Mouse (Mus musculus) retina, postnatal 1 day (tissue): ENCODE measurements at regions not wholly inside any gene's neighbourhood (a gene's known extent, or its start where the extent isn't known, plus 50 kb on each side); places are given as distances from the start of the nearest gene placed in this dataset.

ENCODE experiments used
- DNase-seq: peaks from one replicate; pipeline ENCODE4 v3.0.0-alpha.2; 2012

DNA sequence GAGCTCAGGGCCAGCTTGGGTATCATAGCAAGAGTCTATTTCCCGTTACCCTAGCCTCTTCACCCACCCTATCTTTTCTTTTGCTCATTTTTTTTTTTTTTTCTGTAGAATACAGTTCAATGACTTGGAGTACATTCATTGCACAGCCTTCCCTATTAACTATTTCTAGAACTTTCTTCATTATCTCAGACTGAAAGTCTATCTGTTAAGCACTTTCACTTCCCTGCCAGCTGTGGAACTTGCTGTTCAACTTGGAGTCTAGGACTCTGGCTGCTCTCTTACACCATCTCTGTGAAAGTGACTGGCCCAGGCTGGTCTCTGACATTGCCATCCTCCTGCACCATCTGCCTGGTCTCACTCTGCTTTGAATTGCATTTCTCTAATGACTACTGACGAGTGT is 1134.6 kb upstream of the A1bg start:
- no peak for DNase-seq

DNA sequence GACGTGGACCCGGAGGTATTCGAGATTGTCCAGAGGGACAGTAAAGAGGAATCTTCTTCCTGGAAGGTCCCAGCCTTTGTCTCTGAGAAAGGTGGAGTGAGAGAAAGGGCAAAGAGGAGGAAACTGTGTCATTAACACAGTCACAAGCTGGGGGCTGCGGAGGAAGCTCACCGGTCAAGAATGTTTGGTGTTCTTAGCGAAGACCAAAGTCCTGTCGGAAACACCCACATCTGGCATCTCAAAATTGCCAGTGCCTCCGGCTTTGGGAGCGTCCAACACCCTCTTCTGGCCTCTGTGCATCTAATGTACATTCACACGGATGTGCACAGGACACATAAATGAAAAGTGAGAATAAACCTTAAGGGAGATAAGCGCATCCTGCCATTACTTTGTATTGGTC is 1134.1 kb upstream of the A1bg start:
- no peak for DNase-seq

DNA sequence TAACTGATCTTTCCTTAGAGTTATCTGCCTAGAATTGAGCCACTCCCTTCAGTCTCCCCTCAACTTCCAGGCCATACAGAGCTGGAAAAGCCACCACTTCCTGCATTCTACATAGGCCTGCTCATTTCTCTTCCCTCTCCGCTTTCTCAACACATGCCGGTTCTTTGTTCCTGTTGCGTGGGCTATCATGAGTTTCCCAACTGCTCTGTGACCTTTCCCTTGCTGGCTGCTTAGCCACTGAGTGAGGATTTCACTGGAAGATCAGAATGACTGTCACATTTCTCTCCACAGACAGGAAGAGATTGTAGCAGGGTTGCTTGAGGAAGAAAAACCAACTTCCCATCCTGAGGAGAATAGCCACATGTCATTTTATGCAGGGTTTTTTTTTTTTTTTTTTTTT is 1133.6 kb upstream of the A1bg start:
- no peak for DNase-seq

GRCm38 (mm10) chr15:62055011-62055410 is 1132.2 kb upstream of the A1bg start:
- no peak for DNase-seq

- peak; percentile 50 for DNase-seq
Observed at GRCm38 (mm10) chr15:62053420-62054239, 1130.8 kb upstream of the A1bg start.

DNA sequence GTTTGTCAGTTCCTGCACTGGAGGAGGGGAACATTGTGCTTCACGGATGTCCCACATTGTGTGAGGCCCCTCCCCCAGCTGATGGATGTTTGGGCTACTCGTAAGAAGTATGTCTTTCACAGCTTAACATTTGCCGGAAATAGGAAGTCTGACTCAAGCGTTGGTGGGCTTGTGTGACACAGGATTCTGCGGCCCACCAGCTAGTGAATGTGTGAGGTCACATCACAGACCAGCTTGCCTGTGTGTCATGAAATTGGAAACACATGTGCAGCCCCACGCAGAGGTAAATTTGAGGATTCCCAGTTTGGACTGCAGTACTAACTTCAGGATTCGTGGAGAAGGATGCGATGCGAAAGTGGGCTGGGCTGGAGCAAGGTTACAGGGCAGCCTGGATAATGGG is 1126.6 kb upstream of the A1bg start:
- DNase-seq, result no peak

GRCm38 (mm10) chr15:62048981-62049380 is 1126.2 kb upstream of the A1bg start:
- DNase-seq, result no peak

DNA sequence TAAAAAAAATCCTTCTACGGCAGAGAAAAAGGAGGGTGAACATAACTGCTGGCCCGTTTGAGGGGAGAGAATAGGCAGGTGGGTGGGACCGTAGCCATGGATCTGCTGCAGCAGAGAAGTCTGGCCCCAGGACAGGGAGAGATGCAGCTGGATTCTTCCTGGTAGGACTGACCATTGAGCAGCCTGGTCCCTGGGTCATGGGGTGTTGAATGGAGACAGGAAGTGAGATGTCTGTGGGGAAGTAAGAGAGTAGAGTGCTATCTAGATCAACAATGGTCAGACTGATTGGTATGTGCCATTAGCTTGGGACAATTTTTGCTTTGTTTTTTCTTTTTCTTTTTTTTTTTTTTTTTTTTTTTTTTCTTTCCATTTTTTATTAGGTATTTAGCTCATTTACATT is 1123.5 kb upstream of the A1bg start:
- DNase-seq, result no peak

DNA sequence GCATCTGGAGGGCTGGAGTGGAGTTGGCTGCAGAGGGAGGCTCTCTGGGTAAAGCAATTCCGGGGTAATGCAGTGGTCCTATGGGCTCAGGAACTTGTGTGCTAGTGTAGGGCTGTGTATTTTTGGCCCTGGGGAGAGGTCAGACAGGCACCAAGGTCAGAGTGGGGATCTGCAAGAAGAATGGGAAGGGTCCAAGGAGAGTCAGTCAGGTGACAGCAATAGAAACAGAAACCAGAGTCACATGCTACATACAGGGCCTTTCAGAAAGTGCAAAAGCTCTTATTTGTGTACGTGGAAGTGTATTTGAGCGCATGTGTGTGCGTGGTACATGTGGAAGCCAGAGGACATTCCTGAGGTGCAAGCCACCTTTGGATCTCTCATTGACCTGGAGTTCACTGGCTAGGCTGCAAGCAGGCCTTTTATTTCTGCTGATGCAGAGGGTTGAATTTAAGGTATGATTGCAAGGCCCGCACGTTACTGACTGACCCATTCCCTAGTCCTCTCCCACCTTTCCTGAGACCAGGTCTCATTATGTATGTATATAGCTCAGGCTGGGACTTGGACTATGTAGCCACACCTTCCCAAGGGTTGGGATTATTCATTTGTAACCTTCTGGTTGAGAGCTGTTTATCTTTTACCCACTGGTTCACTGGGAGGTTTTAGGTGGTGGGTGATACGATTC is 1122.0 kb upstream of the A1bg start:
- DNase-seq, result no peak

DNA sequence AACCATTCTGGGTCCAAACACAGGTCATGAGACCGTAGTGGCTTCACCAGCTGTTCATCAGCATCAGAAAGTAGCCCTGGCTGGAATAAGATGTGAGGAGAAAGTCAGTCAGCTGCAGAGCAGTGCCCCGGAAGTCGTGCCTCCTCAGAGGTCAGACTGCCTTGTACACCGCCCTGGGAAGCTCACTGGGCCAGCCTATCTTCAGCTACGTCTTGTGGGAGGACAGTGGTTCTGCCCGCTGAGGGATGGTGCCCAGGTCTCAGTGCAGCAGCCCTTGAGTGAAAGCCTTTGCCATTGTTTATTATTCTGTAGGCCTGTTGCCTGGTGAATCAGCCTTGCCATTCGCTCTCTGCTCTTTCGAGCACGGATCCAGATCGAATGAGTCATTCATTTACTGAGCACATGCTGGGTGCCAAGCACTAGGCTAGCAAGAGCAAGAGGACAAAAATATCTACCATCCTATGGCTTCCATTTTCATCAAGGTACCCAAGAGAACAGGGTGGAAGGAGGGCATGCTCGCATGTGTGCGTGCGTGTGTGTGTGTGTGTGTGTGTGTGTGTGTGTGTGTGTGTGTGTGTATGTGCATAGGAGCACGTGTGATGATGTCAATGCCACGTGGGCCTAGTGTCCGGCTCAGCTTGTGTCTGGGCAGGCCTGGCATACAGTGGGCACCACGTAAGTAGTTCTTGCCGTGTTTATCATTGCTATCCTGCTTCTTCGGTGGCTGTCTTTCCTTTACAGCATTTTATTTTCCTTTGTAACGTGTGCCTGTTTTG is 1121.0 kb upstream of the A1bg start:
- DNase-seq, result no peak

DNA sequence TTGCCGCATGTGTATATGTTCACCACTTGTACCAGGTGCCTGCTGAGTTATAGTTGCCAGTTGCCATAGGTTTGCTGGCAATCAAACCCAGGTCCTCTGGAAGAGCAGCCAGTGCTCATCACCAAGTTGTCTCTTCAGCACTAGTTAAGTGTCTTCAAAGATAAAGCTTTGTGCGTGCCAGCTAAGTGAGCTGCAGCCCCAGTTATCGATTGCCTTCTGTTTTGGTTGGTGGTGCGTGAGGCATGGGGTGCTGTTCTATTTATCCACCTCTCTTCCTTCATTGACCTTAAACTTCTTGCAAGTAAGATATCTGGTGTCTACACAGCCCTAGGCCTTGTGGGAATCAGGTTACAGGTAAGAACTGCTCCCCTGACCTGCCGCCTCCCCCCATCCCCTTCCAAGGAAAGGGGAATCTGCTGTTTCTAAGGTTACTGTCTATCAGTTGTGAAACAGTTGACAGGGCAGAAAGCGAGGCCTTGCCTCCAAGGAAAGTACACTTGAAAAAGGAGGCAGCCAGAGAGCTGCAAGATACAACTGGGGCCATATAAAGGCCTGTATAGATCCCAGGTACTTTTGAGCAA is 1120.2 kb upstream of the A1bg start:
- no peak for DNase-seq
